Mouse (Mus musculus) CH12.LX (cell line): ENCODE data around the gene Sik3. TPM values are rescaled to one million over a fixed set of nuclear protein-coding genes. Genes with fewer than 3 reads are reported as not detected.

ENCODE experiments used
- DNase-seq: peaks from one replicate; pipeline ENCODE4 v3.0.0-alpha.2; 2013; ENCODE audit errors: extremely low read depth
- H3K27ac ChIP-seq: 2 replicates; pipeline ENCODE4 v1.5.1; 2012; ENCODE audit warnings: low read depth, mild to moderate bottlenecking, control low read depth, moderate library complexity; ENCODE audit not compliant: insufficient read depth
- H3K27me3 ChIP-seq: replicated peaks from 2 replicates; pipeline ENCODE3; 2012; ENCODE audit warnings: inconsistent platforms
- H3K36me3 ChIP-seq, 2 experiments: replicated peaks in 1 of 2; 2 replicates each; pipeline versions ENCODE3 to v1.6.1; 2012; ENCODE audit warnings: inconsistent platforms in 1 of 2, low read length in 1 of 2, mild to moderate bottlenecking in 1 of 2, mixed read lengths in 1 of 2, moderate library complexity in 1 of 2; ENCODE audit not compliant: control insufficient read depth in 1 of 2, insufficient read depth in 1 of 2
- H3K4me1 ChIP-seq, 2 experiments: 2 replicates each; pipeline ENCODE4 v1.6.1; 2012; ENCODE audit warnings: inconsistent platforms in 1 of 2, moderate library complexity in 1 of 2; ENCODE audit not compliant: insufficient read depth in 2 of 2, control insufficient read depth in 1 of 2
- H3K4me2 ChIP-seq: 2 replicates; pipeline ENCODE4 v1.6.1; 2012; ENCODE audit warnings: low read depth, mild to moderate bottlenecking, control low read depth; ENCODE audit not compliant: poor library complexity, insufficient read depth, severe bottlenecking
- H3K4me3 ChIP-seq, 3 experiments: fragments of 150-350 bp in 1 of 3; sonication (generic) in 1 of 3; replicated peaks in 1 of 3; 2 replicates each; pipeline versions ENCODE3 to v1.5.1; 2011 to 2012; ENCODE audit warnings: low read depth in 2 of 3, low read length in 2 of 3, mild to moderate bottlenecking in 2 of 3, moderate library complexity in 2 of 3, control low read depth in 1 of 3, improper control_type of control experiment in 1 of 3, inconsistent platforms in 1 of 3, mixed read lengths in 1 of 3; ENCODE audit not compliant: poor library complexity in 1 of 3
- H3K79me2 ChIP-seq: replicated peaks from 2 replicates; pipeline ENCODE4 v1.6.1; 2012; ENCODE audit warnings: mild to moderate bottlenecking, moderate library complexity; ENCODE audit not compliant: control insufficient read depth, poor library complexity, insufficient read depth, severe bottlenecking; ENCODE audit errors: extremely low read depth
- H3K9ac ChIP-seq: 2 replicates; pipeline ENCODE4 v1.6.1; 2012; ENCODE audit warnings: low read depth, mild to moderate bottlenecking, control low read depth, moderate library complexity; ENCODE audit not compliant: insufficient read depth
- H3K9me3 ChIP-seq: replicated peaks from 2 replicates; pipeline ENCODE3; 2012; ENCODE audit warnings: low read length, inconsistent platforms, mixed read lengths
- CHD1 ChIP-seq: IDR thresholded peaks from 2 replicates; pipeline ENCODE4 v1.6.1; 2012; ENCODE audit warnings: low read depth, low read length, improper control_type of control experiment, inconsistent platforms
- EP300 ChIP-seq: IDR thresholded peaks from 2 replicates; pipeline ENCODE4 v1.6.1; 2011; ENCODE audit warnings: low read length, improper control_type of control experiment
- GABPA ChIP-seq: IDR thresholded peaks from 2 replicates; pipeline ENCODE4 v1.6.1; 2012; ENCODE audit warnings: low read depth, low read length, improper control_type of control experiment, inconsistent platforms; ENCODE audit not compliant: insufficient replicate concordance
- HCFC1 ChIP-seq: IDR thresholded peaks from 2 replicates; pipeline ENCODE4 v1.6.1; 2012; ENCODE audit warnings: low read depth, mild to moderate bottlenecking, inconsistent platforms, low read length, improper control_type of control experiment
- JUN ChIP-seq: IDR thresholded peaks from 2 replicates; pipeline ENCODE4 v1.6.1; 2011; ENCODE audit warnings: low read depth, mild to moderate bottlenecking, low read length, improper control_type of control experiment, moderate library complexity; ENCODE audit not compliant: insufficient read depth
- JUND ChIP-seq: conservative IDR thresholded peaks from 2 replicates; pipeline ENCODE4 v1.6.1; 2011; ENCODE audit warnings: low read depth, low read length, improper control_type of control experiment
- KAT2A ChIP-seq: IDR thresholded peaks from 2 replicates; pipeline ENCODE4 v1.6.1; 2012; ENCODE audit warnings: low read length, improper control_type of control experiment, inconsistent platforms; ENCODE audit not compliant: insufficient replicate concordance
- MAFK ChIP-seq: IDR thresholded peaks from 2 replicates; pipeline ENCODE4 v1.6.1; 2011; ENCODE audit warnings: low read length, improper control_type of control experiment; ENCODE audit not compliant: insufficient replicate concordance
- MXI1 ChIP-seq: IDR thresholded peaks from 2 replicates; pipeline ENCODE4 v1.6.1; 2011; ENCODE audit warnings: mild to moderate bottlenecking, low read depth, low read length, improper control_type of control experiment
- MYC ChIP-seq: IDR thresholded peaks from 2 replicates; pipeline ENCODE4 v1.6.1; 2011; ENCODE audit warnings: low read depth, mild to moderate bottlenecking, improper control_type of control experiment, low read length
- POLR2AphosphoS2 ChIP-seq: IDR thresholded peaks from 2 replicates; pipeline ENCODE4 v1.6.1; 2011; ENCODE audit warnings: low read depth, low read length, improper control_type of control experiment
- RCOR1 ChIP-seq: conservative IDR thresholded peaks from 2 replicates; pipeline ENCODE4 v1.6.1; 2012; ENCODE audit warnings: low read depth, mild to moderate bottlenecking, inconsistent platforms, low read length, improper control_type of control experiment
- SMC3 ChIP-seq: IDR thresholded peaks from 2 replicates; pipeline ENCODE4 v1.6.1; 2011; ENCODE audit warnings: low read depth, low read length, improper control_type of control experiment
- TCF12 ChIP-seq: IDR thresholded peaks from 2 replicates; pipeline ENCODE4 v1.6.1; 2014; ENCODE audit warnings: low read depth, mild to moderate bottlenecking, inconsistent platforms, low read length, improper control_type of control experiment
- USF1 ChIP-seq: IDR thresholded peaks from 2 replicates; pipeline ENCODE4 v1.6.1; 2014; ENCODE audit warnings: low read depth, mild to moderate bottlenecking, inconsistent platforms, low read length, improper control_type of control experiment
- USF2 ChIP-seq: conservative IDR thresholded peaks from 2 replicates; pipeline ENCODE4 v1.6.1; 2011; ENCODE audit warnings: low read depth, low read length, improper control_type of control experiment
- ZKSCAN1 ChIP-seq: IDR thresholded peaks from 2 replicates; pipeline ENCODE4 v1.6.1; 2012; ENCODE audit warnings: low read depth, inconsistent platforms, low read length, improper control_type of control experiment, borderline replicate concordance
- ZMIZ1 ChIP-seq: IDR thresholded peaks from 2 replicates; pipeline ENCODE4 v1.6.1; 2012; ENCODE audit warnings: low read depth, mild to moderate bottlenecking, inconsistent platforms, low read length, improper control_type of control experiment
- ZNF384 ChIP-seq: IDR thresholded peaks from 2 replicates; pipeline ENCODE4 v1.6.1; 2012; ENCODE audit warnings: low read depth, low read length, improper control_type of control experiment, inconsistent platforms
- dilution Hi-C: fragments of 300-500 bp; cut with MboI; formaldehyde crosslinking; loops from 2 replicates; pipeline ENCODE4 v1.14.3; 2020; ENCODE audit warnings: low sequenced_read_pairs; ENCODE audit not compliant: extremely low pct_unique_long_range_greater_than_20kb, extremely low pct_ligation_motif_present
- in situ Hi-C: fragments of 300-500 bp; cut with MboI; formaldehyde crosslinking; loops from 3 replicates; pipeline ENCODE4 v1.14.3; 2019; ENCODE audit warnings: low sequenced_read_pairs, low pct_ligation_motif_present, low pct_unique_long_range_greater_than_20kb, mixed read lengths
- polyA plus RNA-seq: library from polyadenylated mRNA; unstranded; fragments of >175 nt; gene quantifications from 2 replicates; pipeline ENCODE4 v1.2.1, GENCODE M21; 2012; ENCODE audit warnings: low read depth; ENCODE audit not compliant: insufficient read length
- total RNA-seq, 2 experiments: library from RNA; depleted of rRNA; stranded (reverse); fragments of 300-350 nt in 1 of 2; fragments of >200 nt in 1 of 2; gene quantifications; 2 replicates each; pipeline ENCODE4 v1.2.3; 2012 to 2014

Gene Sik3
- total and polyA plus RNA-seq, 3 experiments = 14.9 to 29.8 (median 21.4) TPM

DNA sequence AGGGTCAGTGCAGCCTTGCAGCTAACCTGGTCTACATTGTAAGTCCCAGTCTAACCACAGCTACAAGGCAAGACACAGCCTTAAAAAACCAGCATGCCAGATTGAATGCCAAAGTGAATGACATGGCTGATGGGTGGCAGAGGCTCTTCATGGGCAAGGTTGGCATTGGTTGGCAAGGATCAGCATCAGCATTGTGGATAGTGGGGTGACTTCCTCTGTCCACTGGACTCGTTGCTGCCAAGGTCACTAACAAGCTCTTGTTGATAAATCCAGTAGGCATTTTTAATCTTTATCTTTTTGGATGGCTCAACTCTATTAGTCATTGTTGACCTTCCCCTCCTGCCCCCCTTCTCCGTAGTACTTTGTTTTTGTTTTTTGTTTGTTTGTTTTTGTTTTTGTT lies 187.0 kb downstream of the Sik3 start:
- peaks cover 0 to 3% of the 10 kb centered on the region in 2 experiments; a peak in 1 of 4 replicates for H3K4me1 ChIP-seq
- H3K27ac ChIP-seq = no peak overlapping the region
- no peak for TF ChIP-seq ZNF384
- TF ChIP-seq TCF12 = no peak
- no peak for TF ChIP-seq MYC
- TF ChIP-seq, all 38 proteins: peak for 0
- in situ Hi-C loops (loop anchor here (5.0 kb wide), 1 partner anchor 207 kb away; no protein-coding TSS in a partner anchor), dilution Hi-C loops (no loop called here)
- H3K79me2 ChIP-seq = no peaks in the 10 kb centered on the region
- peaks cover 72 to 97% of the 10 kb centered on the region in 2 experiments for H3K36me3 ChIP-seq
- H3K4me3 ChIP-seq = no peak overlapping the region
- no peak overlapping the region for H3K9ac ChIP-seq
- H3K9me3 ChIP-seq = no peaks in the 10 kb centered on the region
- H3K27me3 ChIP-seq = no peaks in the 10 kb centered on the region
- no peak overlapping the region for H3K4me2 ChIP-seq
- no peak for DNase-seq

- TF ChIP-seq ZMIZ1 (no peak), POLR2AphosphoS2 (no peak), CHD1 (no peak), EP300 (no peak)
- H3K27me3 ChIP-seq = no peaks in the 10 kb centered on the region
- no peaks in the 10 kb centered on the region for H3K9me3 ChIP-seq
- H3K36me3 ChIP-seq = peaks cover 77 to 97% of the 10 kb centered on the region in 2 experiments
- H3K4me1 ChIP-seq = no peaks in the 10 kb centered on the region
- H3K4me3 ChIP-seq = no peak overlapping the region
- no peak overlapping the region for H3K9ac ChIP-seq
- in situ Hi-C loops = no loop called here
- H3K4me2 ChIP-seq = no peak overlapping the region
- no peaks in the 10 kb centered on the region for H3K79me2 ChIP-seq
- no peak overlapping the region for H3K27ac ChIP-seq
- dilution Hi-C loops = no loop called here
- no peak for DNase-seq
Observed at GRCm38 (mm10) chr9:46206834-46207500, 194.3 kb downstream of the Sik3 start.

DNA sequence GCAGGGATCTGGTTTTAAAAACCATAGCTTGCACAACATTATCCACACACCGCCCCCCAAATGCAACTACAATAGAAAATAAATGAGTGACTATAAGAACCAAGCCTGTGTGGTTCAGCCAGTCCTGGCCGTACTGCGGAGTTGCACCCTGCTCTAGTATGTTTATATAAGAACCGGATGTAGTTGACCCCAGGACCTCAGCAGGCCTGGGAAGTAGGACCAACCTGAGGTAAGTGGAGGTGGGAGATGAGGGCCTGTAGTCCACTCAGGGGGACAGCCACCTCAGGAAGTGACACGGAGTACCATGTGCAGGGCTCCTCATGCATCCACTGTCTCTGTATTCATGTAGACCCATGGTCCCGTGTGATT lies 194.9 kb downstream of the Sik3 start:
- no peaks in the 10 kb centered on the region for H3K9me3 ChIP-seq
- dilution Hi-C loops (no loop called here), in situ Hi-C loops (no loop called here)
- H3K4me2 ChIP-seq = no peak overlapping the region
- TF ChIP-seq SMC3 (no peak), TCF12 (no peak), MXI1 (no peak), GABPA (no peak), MYC (no peak), USF1 (no peak), RCOR1 (no peak), USF2 (no peak), JUND (no peak), ZMIZ1 (no peak), EP300 (no peak), JUN (no peak), HCFC1 (no peak), MAFK (no peak), KAT2A (no peak), ZKSCAN1 (no peak)
- no peak overlapping the region for H3K4me3 ChIP-seq
- H3K36me3 ChIP-seq = peaks cover 77 to 97% of the 10 kb centered on the region in 2 experiments
- H3K9ac ChIP-seq = no peak overlapping the region
- H3K4me1 ChIP-seq = no peaks in the 10 kb centered on the region
- H3K27me3 ChIP-seq = no peaks in the 10 kb centered on the region
- no peak for DNase-seq
- H3K79me2 ChIP-seq = no peaks in the 10 kb centered on the region
- H3K27ac ChIP-seq = no peak overlapping the region
